Mouse (Mus musculus) heart, adult 18-20 months (tissue): ENCODE measurements around the gene Fance. TPM values are rescaled to one million over a fixed set of nuclear protein-coding genes. Genes with fewer than 3 reads are reported as not detected.

Experiments
- DNase-seq, 2 experiments: peaks; one replicate each; pipeline ENCODE4 v3.0.0; 2021 to 2022; ENCODE audit warnings: mixed read lengths in 1 of 2
- long read RNA-seq, 2 experiments: library from polyadenylated mRNA; stranded (forward); transcript quantifications; one replicate each; pipeline ENCODE4 v2.0.0; 2021
- total RNA-seq, 2 experiments: library from RNA; stranded (reverse); gene quantifications; 2 replicates each; pipeline ENCODE4 v1.2.3; 2021

The Fance gene
- 10 to 100 TPM; 10.5 to 12.7 TPM for total RNA-seq
- long read RNA-seq, experiment 1, transcript Fance-203 (10 exons, 2,025 nt), result major isoform, 5 of 13 reads
- long read RNA-seq, experiment 1, partial matches to known transcripts, result 0 of 13 reads
- long read RNA-seq, experiment 1, other reads (novel, unspliced or antisense), result 8 of 13 reads
- long read RNA-seq, experiment 2, partial matches to known transcripts, result 0 of 6 reads
- long read RNA-seq, experiment 2, other reads (novel, unspliced or antisense), result 3 of 6 reads

- DNase-seq, result peak; percentile 97 to 98
Measured at GRCm38 (mm10) chr17:28313212-28313879, at the start of gene Fance. TSS of gene Fance (plus strand) at chr17:28313519.

- DNase-seq, result no peak
Measured at GRCm38 (mm10) chr17:28267251-28267650, 46.1 kb upstream of the Fance start.

- no peak for DNase-seq
Measured at GRCm38 (mm10) chr17:28270165-28270564, 43.2 kb upstream of the Fance start.

GRCm38 (mm10) chr17:28271537-28272266 is 41.6 kb upstream of the Fance start:
- peak in 1 of 2 experiments; percentile 50 for DNase-seq

- no peak for DNase-seq
Measured at GRCm38 (mm10) chr17:28272281-28272680, 41.0 kb upstream of the Fance start.

GRCm38 (mm10) chr17:28272837-28273236 is 40.5 kb upstream of the Fance start:
- no peak for DNase-seq

GRCm38 (mm10) chr17:28274739-28275138 is 38.6 kb upstream of the Fance start:
- no peak for DNase-seq

GRCm38 (mm10) chr17:28277226-28277625 is 36.1 kb upstream of the Fance start:
- DNase-seq, result no peak

- no peak for DNase-seq
Measured at GRCm38 (mm10) chr17:28277721-28278120, 35.6 kb upstream of the Fance start.

- DNase-seq, result no peak
Measured at GRCm38 (mm10) chr17:28278156-28278555, 35.2 kb upstream of the Fance start.

GRCm38 (mm10) chr17:28279236-28279635 is 34.1 kb upstream of the Fance start:
- DNase-seq, result no peak

- DNase-seq, result peak; percentile 76 to 80
Measured at GRCm38 (mm10) chr17:28279780-28280422, 33.4 kb upstream of the Fance start.

GRCm38 (mm10) chr17:28280423-28280800 is 32.9 kb upstream of the Fance start:
- no peak for DNase-seq

GRCm38 (mm10) chr17:28280831-28281377 is 32.4 kb upstream of the Fance start:
- DNase-seq, result no peak

GRCm38 (mm10) chr17:28281866-28282441 is 31.4 kb upstream of the Fance start:
- DNase-seq, result no peak

- no peak for DNase-seq
Measured at GRCm38 (mm10) chr17:28283199-28283598, 30.1 kb upstream of the Fance start.

- no peak for DNase-seq
Measured at GRCm38 (mm10) chr17:28286133-28286532, 27.2 kb upstream of the Fance start.

- no peak for DNase-seq
Measured at GRCm38 (mm10) chr17:28286964-28287363, 26.4 kb upstream of the Fance start.

- DNase-seq, result no peak
Measured at GRCm38 (mm10) chr17:28287578-28287977, 25.7 kb upstream of the Fance start.

GRCm38 (mm10) chr17:28287980-28288379 is 25.3 kb upstream of the Fance start:
- peak in 1 of 2 experiments; percentile 42 for DNase-seq

- peak; percentile 57 to 72 for DNase-seq
Measured at GRCm38 (mm10) chr17:28290262-28290661, 23.1 kb upstream of the Fance start.

GRCm38 (mm10) chr17:28290671-28291070 is 22.6 kb upstream of the Fance start:
- DNase-seq, result no peak
